Mouse (Mus musculus): ENCODE measurements around the gene Olfr1410. TPM values are rescaled to one million over a fixed set of nuclear protein-coding genes. Genes with fewer than 3 reads are reported as not detected.

Gene Olfr1410
- polyA plus RNA-seq, 1 experiment from 2014 or later = not detected

DNA sequence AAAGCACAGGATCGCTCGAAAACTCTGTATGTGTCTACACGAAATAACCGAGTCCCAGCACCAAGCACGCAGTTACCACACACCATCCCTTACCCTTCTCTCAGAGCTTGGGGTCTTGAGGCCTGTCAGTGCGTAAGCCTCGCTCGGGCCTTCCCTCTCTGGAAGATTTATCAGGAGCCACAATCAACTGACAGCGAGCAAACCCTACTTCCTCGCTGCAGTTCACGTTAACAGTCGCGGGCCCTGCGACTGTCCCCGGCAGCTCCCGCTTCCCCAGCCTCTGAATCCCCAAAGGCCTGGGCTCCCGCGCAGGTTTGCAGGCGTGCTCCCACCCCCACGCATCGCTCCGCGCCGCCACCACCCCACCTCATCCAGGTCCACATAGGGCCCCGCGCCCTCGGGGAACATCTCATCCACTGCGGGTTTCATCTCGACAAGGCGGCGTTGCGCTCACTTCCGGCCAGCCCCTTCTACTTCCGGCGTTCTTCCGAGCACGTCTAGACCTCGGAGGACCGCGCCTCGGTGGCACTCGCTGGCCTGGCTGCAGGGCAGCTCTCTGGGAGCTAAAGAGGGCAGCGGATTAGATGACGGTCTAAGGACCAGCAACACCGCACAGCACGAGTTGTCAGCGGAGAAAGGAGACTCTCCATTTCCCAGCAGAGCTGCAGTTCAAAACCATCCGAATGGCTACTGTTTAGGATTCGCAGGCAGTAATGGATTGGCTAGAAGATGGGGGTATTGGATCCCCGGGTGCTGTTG, 36.1 kb downstream of the Olfr1410 start, which contains the start of gene Cops9:
Gene Cops9 (minus strand): TSS at position 472 of the 759 bp plus-strand sequence.
- 2% methylated on average over 50 of the region's 50 CpGs for WGBS (ENCODE audit: insufficient replicate concordance)

DNA sequence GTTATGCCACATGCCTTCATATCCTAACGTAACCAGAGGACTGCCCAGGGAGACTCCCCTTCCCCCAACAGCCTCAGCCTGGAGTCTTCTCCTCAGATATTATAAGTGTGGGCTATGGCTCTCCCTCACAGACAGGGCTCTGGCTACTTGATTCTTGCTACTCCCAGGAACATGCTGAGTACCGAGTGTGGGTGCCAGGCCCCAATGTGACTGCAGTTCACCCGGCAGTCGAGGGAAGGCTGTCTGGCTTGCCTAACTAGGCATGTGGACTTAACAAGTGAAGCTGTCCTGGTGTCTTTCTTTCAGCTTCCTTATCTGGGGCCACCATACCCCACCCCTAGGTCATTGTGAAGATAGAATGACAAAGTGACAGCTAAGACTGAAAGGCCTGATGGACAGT, 38.1 kb downstream of the Olfr1410 start:
- Histone ChIP-seq H3K9ac (no peak overlapping the region), H3K27ac (replicated peaks) (no peak overlapping the region), H3K4me2 (no peak overlapping the region), H3K4me3 (replicated peaks) (no peak overlapping the region), H3K4me1 (replicated peaks) (peaks cover 30% of the 10 kb centered on the region), H3K27me3 (no peaks in the 10 kb centered on the region), H3K36me3 (replicated peaks) (peaks cover 5% of the 10 kb centered on the region; the same call in 1 of the 2 replicates), H3K9me3 (replicated peaks) (no peaks in the 10 kb centered on the region)
- no peak for ATAC-seq (ENCODE audit: insufficient read depth)
- 51% methylated on average over 4 of the region's 4 CpGs for WGBS (ENCODE audit: insufficient replicate concordance)

More for the DNA sequence above, 36.1 kb downstream of the Olfr1410 start, which contains the start of gene Cops9:
- Histone ChIP-seq H3K27me3 (no peaks in the 10 kb centered on the region), H3K4me3 (replicated peaks) (peak within 1 kb of the TSS; percentile 85), H3K9me3 (replicated peaks) (no peaks in the 10 kb centered on the region), H3K4me2 (peak within 1 kb of the TSS; percentile 82), H3K27ac (replicated peaks) (peak within 1 kb of the TSS; percentile 60; the same call in 1 of the 2 replicates), H3K9ac (peak within 1 kb of the TSS; percentile 73), H3K36me3 (replicated peaks) (peaks cover 24% of the 10 kb centered on the region), H3K4me1 (replicated peaks) (peaks cover 26% of the 10 kb centered on the region)
- peak; percentile 82 for ATAC-seq (ENCODE audit: insufficient read depth)

GRCm38 (mm10) chr1:92644916-92645315, 39.3 kb downstream of the Olfr1410 start:
- H3K27me3 ChIP-seq = no peaks in the 10 kb centered on the region
- H3K4me1 ChIP-seq (replicated peaks) = peaks cover 26% of the 10 kb centered on the region
- 71% methylated on average over 5 of the region's 5 CpGs for WGBS (ENCODE audit: insufficient replicate concordance)
- no peaks in the 10 kb centered on the region for H3K36me3 ChIP-seq (replicated peaks)
- no peak overlapping the region for H3K4me3 ChIP-seq (replicated peaks)
- H3K9ac ChIP-seq = no peak overlapping the region
- H3K27ac ChIP-seq (replicated peaks) = no peak overlapping the region
- no peak for ATAC-seq (ENCODE audit: insufficient read depth)
- no peak overlapping the region for H3K4me2 ChIP-seq
- H3K9me3 ChIP-seq (replicated peaks) = no peaks in the 10 kb centered on the region

DNA sequence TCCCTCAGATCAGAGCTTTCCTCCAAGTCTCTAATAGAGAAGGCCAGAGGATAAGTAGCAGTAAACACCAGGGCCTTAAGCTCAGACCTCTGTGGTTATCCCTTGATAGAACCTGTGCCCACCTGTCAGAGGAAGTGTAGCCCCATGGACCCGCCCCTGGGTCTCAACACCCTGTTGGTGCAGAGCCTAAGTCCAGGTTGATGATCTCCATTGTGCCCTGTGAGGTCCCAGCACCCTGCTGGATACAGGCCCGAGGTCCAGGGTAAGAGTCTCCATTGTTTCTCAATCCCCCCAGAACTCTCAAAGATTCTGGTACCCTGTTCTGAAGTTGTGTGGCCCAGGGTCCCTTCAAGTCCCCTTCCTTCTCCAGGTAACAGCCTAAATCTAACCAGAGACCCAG, 40.5 kb downstream of the Olfr1410 start:
- 38% methylated on average over 2 of the region's 2 CpGs for WGBS (ENCODE audit: insufficient replicate concordance)
- Histone ChIP-seq H3K4me2 (no peak overlapping the region), H3K4me3 (replicated peaks) (no peak overlapping the region), H3K27ac (replicated peaks) (no peak overlapping the region), H3K36me3 (replicated peaks) (no peaks in the 10 kb centered on the region), H3K9me3 (replicated peaks) (no peaks in the 10 kb centered on the region), H3K4me1 (replicated peaks) (peaks cover 14% of the 10 kb centered on the region), H3K27me3 (no peaks in the 10 kb centered on the region), H3K9ac (no peak overlapping the region)
- ATAC-seq (ENCODE audit: insufficient read depth) = no peak

DNA sequence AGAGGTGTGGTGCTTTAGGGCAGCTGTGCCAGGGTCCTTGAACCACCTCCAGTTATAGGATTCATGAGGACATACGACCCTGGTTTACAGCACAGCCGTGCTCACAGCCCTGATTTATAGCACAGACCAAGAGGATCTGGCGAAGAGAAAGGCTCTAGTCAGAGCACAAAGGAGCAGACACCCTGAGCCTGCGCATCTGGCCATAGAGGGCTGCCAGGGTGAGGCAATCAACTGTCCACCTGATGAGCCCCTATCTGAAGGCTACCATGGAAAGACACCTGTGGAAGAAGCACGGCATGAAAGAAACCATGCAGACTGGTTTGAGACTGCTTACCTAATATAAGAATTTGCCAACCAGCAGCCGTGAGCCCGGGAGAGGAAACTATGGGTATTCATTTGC, 41.0 kb downstream of the Olfr1410 start:
- no peak overlapping the region for H3K4me2 ChIP-seq
- H3K9me3 ChIP-seq (replicated peaks) = no peaks in the 10 kb centered on the region
- no peaks in the 10 kb centered on the region for H3K36me3 ChIP-seq (replicated peaks)
- H3K27ac ChIP-seq (replicated peaks) = no peak overlapping the region
- no peak overlapping the region for H3K4me3 ChIP-seq (replicated peaks)
- no peaks in the 10 kb centered on the region for H3K27me3 ChIP-seq
- no peak for ATAC-seq (ENCODE audit: insufficient read depth)
- H3K9ac ChIP-seq = no peak overlapping the region
- H3K4me1 ChIP-seq (replicated peaks) = peaks cover 12% of the 10 kb centered on the region
- WGBS (ENCODE audit: insufficient replicate concordance) = 67% methylated on average over 7 of the region's 7 CpGs

DNA sequence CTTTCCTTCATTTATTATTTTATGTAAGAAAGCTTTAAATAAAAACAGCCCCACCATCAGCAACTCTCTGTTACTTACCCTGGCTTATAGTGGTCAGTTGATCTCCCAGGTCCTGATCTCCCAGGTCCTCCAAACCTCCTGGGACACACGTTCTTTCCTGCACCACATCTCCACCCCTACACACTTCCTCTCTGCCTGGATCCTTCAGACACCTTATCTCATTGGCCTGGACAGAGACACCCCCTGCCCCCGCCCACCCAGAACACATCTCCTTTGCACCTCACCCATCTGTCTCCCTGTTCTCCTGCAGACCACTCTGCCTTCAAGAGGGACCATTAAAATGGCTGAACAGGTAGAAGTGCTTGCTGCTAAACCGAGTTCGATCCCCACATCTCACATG, 41.4 kb downstream of the Olfr1410 start:
- no peak for ATAC-seq (ENCODE audit: insufficient read depth)
- H3K9ac ChIP-seq = no peak overlapping the region
- H3K36me3 ChIP-seq (replicated peaks) = no peaks in the 10 kb centered on the region
- 44% methylated on average over 4 of the region's 4 CpGs for WGBS (ENCODE audit: insufficient replicate concordance)
- no peaks in the 10 kb centered on the region for H3K9me3 ChIP-seq (replicated peaks)
- no peaks in the 10 kb centered on the region for H3K27me3 ChIP-seq
- H3K27ac ChIP-seq (replicated peaks) = no peak overlapping the region
- no peak overlapping the region for H3K4me3 ChIP-seq (replicated peaks)
- H3K4me2 ChIP-seq = no peak overlapping the region
- H3K4me1 ChIP-seq (replicated peaks) = peaks cover 10% of the 10 kb centered on the region

DNA sequence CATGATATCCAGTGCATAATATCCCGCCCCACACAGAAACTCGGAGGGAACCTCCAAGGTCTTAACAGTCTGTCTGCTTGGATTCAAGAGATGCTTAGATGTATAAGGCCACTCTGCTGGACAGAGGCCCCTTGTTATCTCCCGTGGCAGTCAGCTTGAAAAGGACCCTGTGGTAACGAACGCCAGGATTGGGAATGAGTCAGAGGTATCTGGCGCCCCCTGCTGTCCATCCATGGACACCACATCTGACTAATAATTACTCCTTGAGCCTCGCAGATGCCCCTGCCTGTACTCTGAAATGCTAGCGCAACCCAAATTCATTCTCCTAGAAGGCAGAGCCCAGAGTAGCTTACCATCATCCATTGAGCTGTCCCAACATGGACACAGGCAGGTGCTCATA, 42.2 kb downstream of the Olfr1410 start:
- no peak for ATAC-seq (ENCODE audit: insufficient read depth)
- H3K9ac ChIP-seq = no peak overlapping the region
- no peak overlapping the region for H3K4me3 ChIP-seq (replicated peaks)
- no peak overlapping the region for H3K27ac ChIP-seq (replicated peaks)
- H3K4me2 ChIP-seq = peak overlapping the region; percentile 48
- H3K36me3 ChIP-seq (replicated peaks) = no peaks in the 10 kb centered on the region
- H3K4me1 ChIP-seq (replicated peaks) = peaks cover 5% of the 10 kb centered on the region; the same call in 1 of the 2 replicates
- 10% methylated on average over 8 of the region's 8 CpGs for WGBS (ENCODE audit: insufficient replicate concordance)
- no peaks in the 10 kb centered on the region for H3K27me3 ChIP-seq
- no peaks in the 10 kb centered on the region for H3K9me3 ChIP-seq (replicated peaks)

GRCm38 (mm10) chr1:92648197-92648596, 42.6 kb downstream of the Olfr1410 start:
- ATAC-seq (ENCODE audit: insufficient read depth) = no peak
- 11% methylated on average over 10 of the region's 10 CpGs for WGBS (ENCODE audit: insufficient replicate concordance)
- peaks cover 5% of the 10 kb centered on the region; the same call in 1 of the 2 replicates for H3K4me1 ChIP-seq (replicated peaks)
- no peaks in the 10 kb centered on the region for H3K36me3 ChIP-seq (replicated peaks)
- H3K27me3 ChIP-seq = no peaks in the 10 kb centered on the region
- no peak overlapping the region for H3K9ac ChIP-seq
- peak overlapping the region; percentile 48 for H3K4me2 ChIP-seq
- no peak overlapping the region for H3K27ac ChIP-seq (replicated peaks)
- H3K9me3 ChIP-seq (replicated peaks) = no peaks in the 10 kb centered on the region
- H3K4me3 ChIP-seq (replicated peaks) = no peak overlapping the region

- Histone ChIP-seq H3K4me2 (peak within 1 kb of the TSS; percentile 48), H3K9ac (no peak within 1 kb of the TSS), H3K4me1 (replicated peaks) (peaks cover 5% of the 10 kb centered on the region; the same call in 1 of the 2 replicates), H3K27ac (replicated peaks) (no peak within 1 kb of the TSS), H3K4me3 (replicated peaks) (no peak within 1 kb of the TSS), H3K36me3 (replicated peaks) (no peaks in the 10 kb centered on the region), H3K27me3 (no peaks in the 10 kb centered on the region), H3K9me3 (replicated peaks) (no peaks in the 10 kb centered on the region)
- ATAC-seq (ENCODE audit: insufficient read depth) = no peak
- 16% methylated on average over 8 of the region's 8 CpGs for WGBS (ENCODE audit: insufficient replicate concordance)
Observed at GRCm38 (mm10) chr1:92648673-92649072, 43.1 kb downstream of the Olfr1410 start, which contains the start of gene Otos. Otos (minus strand) TSS chr1:92648841.

- Histone ChIP-seq H3K4me3 (replicated peaks) (no peak overlapping the region), H3K4me2 (no peak overlapping the region), H3K9me3 (replicated peaks) (no peaks in the 10 kb centered on the region), H3K9ac (no peak overlapping the region), H3K27ac (replicated peaks) (no peak overlapping the region), H3K4me1 (replicated peaks) (peaks cover 5% of the 10 kb centered on the region; the same call in 1 of the 2 replicates), H3K27me3 (peaks cover 2% of the 10 kb centered on the region; the same call in 1 of the 2 replicates), H3K36me3 (replicated peaks) (no peaks in the 10 kb centered on the region)
- WGBS (ENCODE audit: insufficient replicate concordance) = 63% methylated on average over 3 of the region's 3 CpGs
- ATAC-seq (ENCODE audit: insufficient read depth) = no peak
Observed at GRCm38 (mm10) chr1:92651467-92651866, 45.9 kb downstream of the Olfr1410 start.

DNA sequence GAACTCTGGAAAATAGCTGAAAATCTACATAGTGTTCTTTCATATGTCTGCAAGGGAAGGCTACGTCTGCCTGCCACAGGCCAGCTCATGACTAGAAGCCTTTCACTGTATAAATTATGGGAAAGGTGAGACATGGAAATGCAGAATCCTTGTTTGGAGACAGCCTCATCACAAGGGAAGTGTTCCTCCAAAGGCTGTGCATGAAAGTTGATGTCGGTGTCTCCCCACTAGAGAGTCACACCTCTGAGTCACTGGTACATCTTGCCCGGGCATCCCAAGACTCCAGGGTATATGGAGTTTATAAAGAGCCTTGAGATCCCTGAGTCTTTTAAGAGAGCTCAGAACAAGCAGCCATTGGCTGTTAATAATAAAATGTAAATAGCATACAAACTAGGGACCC, 47.6 kb downstream of the Olfr1410 start:
- H3K9ac ChIP-seq = no peak overlapping the region
- no peak overlapping the region for H3K4me2 ChIP-seq
- no peak overlapping the region for H3K27ac ChIP-seq (replicated peaks)
- 68% methylated on average over 3 of the region's 3 CpGs for WGBS (ENCODE audit: insufficient replicate concordance)
- H3K4me1 ChIP-seq (replicated peaks) = peaks cover 3% of the 10 kb centered on the region; the same call in 1 of the 2 replicates
- H3K27me3 ChIP-seq = peaks cover 2% of the 10 kb centered on the region; the same call in 1 of the 2 replicates
- ATAC-seq (ENCODE audit: insufficient read depth) = no peak
- H3K4me3 ChIP-seq (replicated peaks) = no peak overlapping the region
- H3K9me3 ChIP-seq (replicated peaks) = no peaks in the 10 kb centered on the region
- no peaks in the 10 kb centered on the region for H3K36me3 ChIP-seq (replicated peaks)

Data from liver, embryonic 15.5 days (tissue).